Mouse (Mus musculus): ENCODE measurements around the gene Dnah12. TPM values are rescaled to one million over a fixed set of nuclear protein-coding genes. Genes with fewer than 3 reads are reported as not detected.
"Not testable (repeated sequence)": the region's sequence is repeated elsewhere in the genome, so short reads cannot be mapped to it uniquely, and the experiment has no call there.

Dnah12 gene
- polyA plus RNA-seq, 1 experiment: not detected

DNA sequence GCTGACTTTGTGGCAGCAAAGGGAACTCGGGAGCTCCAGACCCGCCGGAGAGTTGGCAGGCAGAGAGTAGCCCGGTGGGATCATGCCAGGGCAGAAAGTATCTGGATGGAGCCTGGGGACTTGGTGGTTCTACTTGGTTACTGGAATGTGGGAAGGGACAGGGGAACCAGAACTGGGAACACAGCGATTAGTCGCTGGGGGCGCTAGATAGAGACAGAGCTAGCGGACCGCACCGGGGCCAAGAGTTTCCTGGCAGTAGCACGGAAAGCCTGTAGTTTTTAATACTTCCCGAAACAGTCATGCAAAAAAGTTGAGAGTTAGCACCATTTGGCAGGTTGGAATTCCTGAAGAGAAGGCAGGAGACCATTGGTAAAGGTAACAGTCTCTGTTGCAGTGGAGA is 17.7 kb upstream of the Dnah12 start:
- no peak overlapping the region for H3K4me3 ChIP-seq
- no peak overlapping the region for H3ac ChIP-seq (ENCODE audit: control insufficient read depth, insufficient read length)
- H3K27me3 ChIP-seq (ENCODE audit: control insufficient read depth, insufficient read depth, insufficient read length): no peaks in the 10 kb centered on the region
- no peaks in the 10 kb centered on the region for H3K79me2 ChIP-seq (ENCODE audit: control insufficient read depth, insufficient read depth)
- TF ChIP-seq CEBPB (IDR thresholded peaks at IDR 0.05; ENCODE audit: insufficient read depth, poor library complexity, severe bottlenecking) (no peak), MYOG (IDR thresholded peaks at IDR 0.05; ENCODE audit: control insufficient read depth in 1 of 3, insufficient read depth in 1 of 3, insufficient read length in 2 of 3, low read depth in 2 of 3) (no peak), E2F4 (IDR thresholded peaks at IDR 0.05; ENCODE audit: insufficient read depth) (no peak), USF1 (IDR thresholded peaks at IDR 0.05; ENCODE audit: low read depth) (no peak), POLR2AphosphoS2 (IDR thresholded peaks at IDR 0.05; ENCODE audit: insufficient read length, low read depth) (no peak), REST (IDR thresholded peaks at IDR 0.05; ENCODE audit: insufficient read depth, insufficient read length) (no peak), MAX (IDR thresholded peaks at IDR 0.05; ENCODE audit: low read depth) (no peak), TCF12 (IDR thresholded peaks at IDR 0.05; ENCODE audit: insufficient read depth, poor library complexity, severe bottlenecking) (no peak), MYOD1 (IDR thresholded peaks at IDR 0.05; ENCODE audit: control insufficient read depth in 1 of 3, insufficient read length in 2 of 3, low read depth in 2 of 3) (no peak)
- no peak overlapping the region for H3K4me2 ChIP-seq (ENCODE audit: low read depth)
- no peaks in the 10 kb centered on the region for H3K36me3 ChIP-seq (ENCODE audit: control insufficient read depth, insufficient read depth)

DNA sequence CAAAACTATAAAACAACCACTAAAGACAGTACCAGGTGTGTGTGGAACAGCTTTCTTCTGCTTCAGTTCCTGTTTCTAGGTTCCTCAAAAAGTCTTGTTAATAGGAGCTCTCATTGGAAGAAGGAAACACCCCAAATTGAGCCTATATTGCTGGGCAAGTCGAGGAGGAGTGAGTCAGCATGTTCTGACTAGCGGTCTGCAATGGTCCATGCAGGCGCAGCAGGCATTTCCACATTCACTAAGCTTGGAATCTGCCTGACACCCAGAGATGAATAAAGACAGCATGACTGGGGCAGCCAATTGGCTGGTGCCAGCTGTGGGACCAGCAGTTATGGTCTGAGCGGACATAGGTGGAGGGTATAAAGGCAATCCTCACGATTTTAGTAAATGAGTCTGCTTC is 17.3 kb upstream of the Dnah12 start:
- no peak overlapping the region for H3K4me3 ChIP-seq

DNA sequence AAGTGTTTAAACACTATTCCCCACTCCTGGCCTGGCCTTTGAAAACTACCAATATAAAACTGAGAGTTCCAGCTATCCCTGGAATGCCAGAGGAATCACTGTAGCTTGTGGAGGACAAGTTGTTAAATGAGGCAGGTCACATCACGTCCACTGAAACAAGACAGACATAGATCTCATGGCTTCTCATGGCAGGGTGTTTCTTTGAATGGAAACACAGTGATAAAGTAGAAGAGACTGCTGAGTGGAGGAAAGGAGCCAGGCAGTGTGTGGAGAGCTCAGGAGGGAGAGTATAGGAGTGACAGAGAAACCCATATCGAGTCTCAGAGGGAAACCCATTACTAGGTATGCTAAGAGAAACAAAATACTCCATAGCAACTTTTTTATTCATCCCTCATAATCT is 2.3 kb upstream of the Dnah12 start:
- Histone ChIP-seq H3K4me2 (ENCODE audit: low read depth) (no peak overlapping the region), H3K79me2 (ENCODE audit: control insufficient read depth, insufficient read depth) (no peaks in the 10 kb centered on the region), H3ac (ENCODE audit: control insufficient read depth, insufficient read length) (no peak overlapping the region), H3K27me3 (ENCODE audit: control insufficient read depth, insufficient read depth, insufficient read length) (no peaks in the 10 kb centered on the region), H3K36me3 (ENCODE audit: control insufficient read depth, insufficient read depth) (no peaks in the 10 kb centered on the region), H3K4me3 (no peak overlapping the region)
- no peak for TF ChIP-seq MYOG (IDR thresholded peaks at IDR 0.05; ENCODE audit: control insufficient read depth in 1 of 3, insufficient read depth in 1 of 3, insufficient read length in 2 of 3, low read depth in 2 of 3)
- no peak for TF ChIP-seq SRF (IDR thresholded peaks at IDR 0.05; ENCODE audit: control insufficient read depth, insufficient read length, low read depth)
- no peak for TF ChIP-seq POLR2AphosphoS2 (IDR thresholded peaks at IDR 0.05; ENCODE audit: insufficient read length, low read depth)
- no peak for TF ChIP-seq REST (IDR thresholded peaks at IDR 0.05; ENCODE audit: insufficient read depth, insufficient read length)

More for the DNA sequence above, 17.3 kb upstream of the Dnah12 start:
- Histone ChIP-seq H3K27me3 (ENCODE audit: control insufficient read depth, insufficient read depth, insufficient read length) (no peaks in the 10 kb centered on the region), H3K79me2 (ENCODE audit: control insufficient read depth, insufficient read depth) (no peaks in the 10 kb centered on the region), H3K4me2 (ENCODE audit: low read depth) (no peak overlapping the region), H3ac (ENCODE audit: control insufficient read depth, insufficient read length) (no peak overlapping the region), H3K36me3 (ENCODE audit: control insufficient read depth, insufficient read depth) (no peaks in the 10 kb centered on the region)
- TF ChIP-seq POLR2AphosphoS2 (IDR thresholded peaks at IDR 0.05; ENCODE audit: insufficient read length, low read depth): no peak
- TF ChIP-seq POLR2A (IDR thresholded peaks at IDR 0.05; ENCODE audit: insufficient read length, low read depth): no peak
- TF ChIP-seq E2F4 (IDR thresholded peaks at IDR 0.05; ENCODE audit: insufficient read depth): no peak
- TF ChIP-seq TCF3 (IDR thresholded peaks at IDR 0.05; ENCODE audit: insufficient read length, low read depth): no peak
- no peak for TF ChIP-seq MYOD1 (IDR thresholded peaks at IDR 0.05; ENCODE audit: control insufficient read depth in 1 of 3, insufficient read length in 2 of 3, low read depth in 2 of 3)
- no peak for TF ChIP-seq TCF12 (IDR thresholded peaks at IDR 0.05; ENCODE audit: insufficient read depth, poor library complexity, severe bottlenecking)
- no peak for TF ChIP-seq CEBPB (IDR thresholded peaks at IDR 0.05; ENCODE audit: insufficient read depth, poor library complexity, severe bottlenecking)
- no peak for TF ChIP-seq MYOG (IDR thresholded peaks at IDR 0.05; ENCODE audit: control insufficient read depth in 1 of 3, insufficient read depth in 1 of 3, insufficient read length in 2 of 3, low read depth in 2 of 3)
- TF ChIP-seq USF1 (IDR thresholded peaks at IDR 0.05; ENCODE audit: low read depth): no peak
- no peak for TF ChIP-seq SRF (IDR thresholded peaks at IDR 0.05; ENCODE audit: control insufficient read depth, insufficient read length, low read depth)

- no peak overlapping the region for H3K4me3 ChIP-seq
Measured at GRCm38 (mm10) chr14:26691363-26691762, 1.7 kb upstream of the Dnah12 start.

GRCm38 (mm10) chr14:26697912-26698311 is 4.8 kb downstream of the Dnah12 start:
- no peaks in the 10 kb centered on the region for H3K36me3 ChIP-seq (ENCODE audit: control insufficient read depth, insufficient read depth)
- no peak overlapping the region for H3K4me2 ChIP-seq (ENCODE audit: low read depth)
- no peaks in the 10 kb centered on the region for H3K79me2 ChIP-seq (ENCODE audit: control insufficient read depth, insufficient read depth)
- TF ChIP-seq MYOG (IDR thresholded peaks at IDR 0.05; ENCODE audit: control insufficient read depth in 1 of 3, insufficient read depth in 1 of 3, insufficient read length in 2 of 3, low read depth in 2 of 3): no peak
- H3K27me3 ChIP-seq (ENCODE audit: control insufficient read depth, insufficient read depth, insufficient read length): no peaks in the 10 kb centered on the region
- H3ac ChIP-seq (ENCODE audit: control insufficient read depth, insufficient read length): no peak overlapping the region
- no peak overlapping the region for H3K4me3 ChIP-seq

More at GRCm38 (mm10) chr14:26691363-26691762, 1.7 kb upstream of the Dnah12 start:
- Histone ChIP-seq H3K4me2 (ENCODE audit: low read depth) (no peak overlapping the region), H3K36me3 (ENCODE audit: control insufficient read depth, insufficient read depth) (no peaks in the 10 kb centered on the region), H3K27me3 (ENCODE audit: control insufficient read depth, insufficient read depth, insufficient read length) (no peaks in the 10 kb centered on the region), H3K79me2 (ENCODE audit: control insufficient read depth, insufficient read depth) (no peaks in the 10 kb centered on the region), H3ac (ENCODE audit: control insufficient read depth, insufficient read length) (no peak overlapping the region)
- TF ChIP-seq MAX (IDR thresholded peaks at IDR 0.05; ENCODE audit: low read depth) (no peak), TCF3 (IDR thresholded peaks at IDR 0.05; ENCODE audit: insufficient read length, low read depth) (no peak), POLR2AphosphoS2 (IDR thresholded peaks at IDR 0.05; ENCODE audit: insufficient read length, low read depth) (no peak), REST (IDR thresholded peaks at IDR 0.05; ENCODE audit: insufficient read depth, insufficient read length) (no peak), POLR2A (IDR thresholded peaks at IDR 0.05; ENCODE audit: insufficient read length, low read depth) (no peak), SRF (IDR thresholded peaks at IDR 0.05; ENCODE audit: control insufficient read depth, insufficient read length, low read depth) (no peak), E2F4 (IDR thresholded peaks at IDR 0.05; ENCODE audit: insufficient read depth) (no peak), USF1 (IDR thresholded peaks at IDR 0.05; ENCODE audit: low read depth) (no peak), MYOD1 (IDR thresholded peaks at IDR 0.05; ENCODE audit: control insufficient read depth in 1 of 3, insufficient read length in 2 of 3, low read depth in 2 of 3) (no peak), CEBPB (IDR thresholded peaks at IDR 0.05; ENCODE audit: insufficient read depth, poor library complexity, severe bottlenecking) (no peak), MYOG (IDR thresholded peaks at IDR 0.05; ENCODE audit: control insufficient read depth in 1 of 3, insufficient read depth in 1 of 3, insufficient read length in 2 of 3, low read depth in 2 of 3) (no peak), TCF12 (IDR thresholded peaks at IDR 0.05; ENCODE audit: insufficient read depth, poor library complexity, severe bottlenecking) (no peak)

GRCm38 (mm10) chr14:26705246-26705645 is 12.2 kb downstream of the Dnah12 start:
- H3K27me3 ChIP-seq (ENCODE audit: control insufficient read depth, insufficient read depth, insufficient read length); H3K79me2 ChIP-seq (ENCODE audit: control insufficient read depth, insufficient read depth); H3ac ChIP-seq (ENCODE audit: control insufficient read depth, insufficient read length); H3K4me3 ChIP-seq; H3K4me2 ChIP-seq (ENCODE audit: low read depth); H3K36me3 ChIP-seq (ENCODE audit: control insufficient read depth, insufficient read depth): not testable (repeated sequence)

- not testable (repeated sequence) for H3ac ChIP-seq (ENCODE audit: control insufficient read depth, insufficient read length); H3K36me3 ChIP-seq (ENCODE audit: control insufficient read depth, insufficient read depth); H3K79me2 ChIP-seq (ENCODE audit: control insufficient read depth, insufficient read depth); H3K4me3 ChIP-seq; H3K4me2 ChIP-seq (ENCODE audit: low read depth); H3K27me3 ChIP-seq (ENCODE audit: control insufficient read depth, insufficient read depth, insufficient read length)
Measured at GRCm38 (mm10) chr14:26719696-26720095, 26.6 kb downstream of the Dnah12 start.

All from myocyte (in vitro differentiated cells).